Mouse (Mus musculus) embryonic facial prominence, embryonic 10.5 days (tissue): ENCODE results near the gene Plpp6. TPM values are rescaled to one million over a fixed set of nuclear protein-coding genes. Genes with fewer than 3 reads are reported as not detected.
A peak's percentile ranks its signal among the peaks of the same experiment; 100 is the strongest.

Experiments
- DNase-seq: peaks from one replicate; pipeline ENCODE4 v3.0.0-alpha.2; 2017; ENCODE audit warnings: low spot score
- H3K27ac ChIP-seq: fragments of 300-500 bp; sonication (generic); replicated peaks from 2 replicates; pipeline ENCODE4 v1.5.1; 2016; ENCODE audit warnings: mild to moderate bottlenecking
- H3K27me3 ChIP-seq: fragments of 300-500 bp; sonication (generic); replicated peaks from 2 replicates; pipeline ENCODE4 v1.6.1; 2016; ENCODE audit warnings: low read depth, mild to moderate bottlenecking; ENCODE audit not compliant: poor library complexity, severe bottlenecking
- H3K36me3 ChIP-seq: fragments of 300-500 bp; sonication (generic); replicated peaks from 2 replicates; pipeline ENCODE4 v1.6.1; 2016; ENCODE audit warnings: mild to moderate bottlenecking, moderate library complexity
- H3K4me1 ChIP-seq: fragments of 300-500 bp; sonication (generic); 2 replicates; pipeline ENCODE4 v1.6.1; 2016
- H3K4me3 ChIP-seq: fragments of 300-500 bp; sonication (generic); 2 replicates; pipeline ENCODE4 v1.5.1; 2016; ENCODE audit warnings: mild to moderate bottlenecking, moderate library complexity
- H3K9me3 ChIP-seq: fragments of 300-500 bp; sonication (generic); 2 replicates; pipeline ENCODE4 v1.6.1; 2016; ENCODE audit warnings: mild to moderate bottlenecking
- WGBS: fragments of 180-500 bp; shearing (Covaris S2); methylation state at CpG from one replicate; pipeline ENCODE4 v1.1.7; 2016; 5-methylcytosine and 5-hydroxymethylcytosine counted together
- polyA plus RNA-seq: library from polyadenylated mRNA; unstranded; fragments of >200 nt; fragmentation: Nextera tagmentation; extraction: Ambion mirVana; gene quantifications from 2 replicates; pipeline ENCODE4 v1.2.1, GENCODE M21; 2016

Gene Plpp6
- polyA plus RNA-seq, 1 experiment from 2014 or later: 4.3 TPM

DNA sequence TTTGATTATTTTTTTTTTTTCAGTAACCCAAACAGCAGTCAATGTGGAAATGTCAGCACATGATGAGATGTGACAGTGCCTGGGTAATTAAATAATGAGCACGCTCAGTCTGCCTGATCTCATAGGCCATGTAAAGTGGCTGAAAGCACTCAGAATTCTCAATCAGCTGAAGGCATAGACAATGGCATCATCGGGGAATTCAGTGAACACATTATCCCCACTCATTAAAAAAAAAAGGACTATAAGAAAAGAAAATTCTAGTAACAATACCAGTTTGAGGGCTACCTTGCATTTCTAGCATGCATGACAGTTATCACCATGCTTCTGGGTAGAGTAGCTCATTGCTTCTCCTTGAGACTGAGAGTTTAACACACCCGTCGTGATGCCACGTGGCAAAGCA is 12.5 kb upstream of the Plpp6 start:
- Histone ChIP-seq H3K4me3 (no peak overlapping the region), H3K27me3 (no peaks in the 10 kb centered on the region), H3K27ac (no peak overlapping the region), H3K4me1 (no peaks in the 10 kb centered on the region), H3K36me3 (no peaks in the 10 kb centered on the region), H3K9me3 (no peaks in the 10 kb centered on the region)
- DNase-seq: no peak
- WGBS: 82% methylated on average over 5 of the region's 5 CpGs

DNA sequence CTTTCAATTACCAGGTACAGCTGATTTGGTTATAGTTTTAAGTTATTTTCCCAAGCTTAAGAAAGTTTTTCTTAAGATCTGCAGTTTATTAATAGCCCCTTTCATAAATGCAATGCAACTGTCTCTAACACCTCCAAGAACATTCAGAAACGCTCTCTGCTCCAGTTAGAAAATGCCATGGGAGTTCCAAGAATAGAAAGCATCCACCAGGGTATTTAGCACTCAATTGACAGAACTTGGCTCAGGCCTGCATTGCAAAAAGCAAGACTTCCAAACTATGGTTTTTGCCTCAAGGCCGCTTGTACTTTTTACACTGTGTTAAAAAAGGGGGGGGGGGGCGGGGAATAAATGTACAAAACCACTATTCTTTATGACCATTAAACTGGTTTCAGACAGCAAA is 640 bp upstream of the Plpp6 start:
- 48% methylated on average over 3 of the region's 3 CpGs for WGBS
- peak overlapping the region; percentile 92 for H3K4me3 ChIP-seq

GRCm38 (mm10) chr19:28963513-28963841 is 276 bp upstream of the Plpp6 start:
- Histone ChIP-seq H3K4me1 (peaks cover 18% of the 10 kb centered on the region), H3K36me3 (no peaks in the 10 kb centered on the region), H3K9me3 (no peaks in the 10 kb centered on the region), H3K27me3 (peaks cover 45% of the 10 kb centered on the region), H3K27ac (peak overlapping the region; percentile 88; the same call in 1 of the 2 replicates), H3K4me3 (peak overlapping the region; percentile 92)
- DNase-seq: no peak
- 3% methylated on average over 4 of the region's 4 CpGs for WGBS

More for the DNA sequence above, 640 bp upstream of the Plpp6 start:
- no peak overlapping the region for H3K27ac ChIP-seq
- H3K36me3 ChIP-seq: no peaks in the 10 kb centered on the region
- no peak for DNase-seq
- peaks cover 45% of the 10 kb centered on the region for H3K27me3 ChIP-seq
- no peaks in the 10 kb centered on the region for H3K9me3 ChIP-seq
- peaks cover 18% of the 10 kb centered on the region for H3K4me1 ChIP-seq

- WGBS: 5% methylated on average over 16 of the region's 16 CpGs
- Histone ChIP-seq H3K4me1 (peaks cover 18% of the 10 kb centered on the region), H3K27ac (peak overlapping the region; percentile 88; the same call in 1 of the 2 replicates), H3K4me3 (peak overlapping the region; percentile 92), H3K36me3 (no peaks in the 10 kb centered on the region), H3K27me3 (peaks cover 45% of the 10 kb centered on the region), H3K9me3 (no peaks in the 10 kb centered on the region)
- DNase-seq: no peak
Measured at GRCm38 (mm10) chr19:28964552-28964903, 775 bp downstream of the Plpp6 start.

DNA sequence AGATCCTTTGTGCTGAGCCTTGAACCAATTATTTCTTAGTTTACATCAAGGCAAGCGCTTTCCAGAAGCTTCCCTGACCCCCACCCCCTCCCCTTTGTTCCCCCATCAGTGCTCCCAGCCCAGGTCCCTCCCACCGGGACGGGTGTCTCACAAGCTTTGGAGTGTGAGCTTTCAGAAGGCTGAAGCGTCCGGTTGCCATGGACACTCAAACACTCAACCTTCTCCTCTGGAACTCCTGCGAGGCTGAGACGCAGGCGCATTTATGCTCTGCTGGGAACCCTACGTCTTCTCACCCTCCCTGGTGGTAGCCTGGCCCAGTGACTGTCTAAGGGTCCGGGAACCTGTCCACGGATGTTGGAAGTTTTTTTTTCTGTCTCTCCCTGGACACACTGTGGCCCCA is 3.9 kb downstream of the Plpp6 start, which contains the start of gene 4430402I18Rik:
Gene 4430402I18Rik, minus strand, starts transcription at position 149 of the 400 bp plus-strand sequence.
- H3K4me3 ChIP-seq: peak within 1 kb of the TSS; percentile 26; the same call in 1 of the 2 replicates
- no peaks in the 10 kb centered on the region for H3K36me3 ChIP-seq
- H3K4me1 ChIP-seq: peaks cover 18% of the 10 kb centered on the region
- no peak within 1 kb of the TSS for H3K27ac ChIP-seq
- DNase-seq: peak; percentile 65
- 7% methylated on average over 11 of the region's 11 CpGs for WGBS
- peaks cover 36% of the 10 kb centered on the region for H3K27me3 ChIP-seq
- no peaks in the 10 kb centered on the region for H3K9me3 ChIP-seq

DNA sequence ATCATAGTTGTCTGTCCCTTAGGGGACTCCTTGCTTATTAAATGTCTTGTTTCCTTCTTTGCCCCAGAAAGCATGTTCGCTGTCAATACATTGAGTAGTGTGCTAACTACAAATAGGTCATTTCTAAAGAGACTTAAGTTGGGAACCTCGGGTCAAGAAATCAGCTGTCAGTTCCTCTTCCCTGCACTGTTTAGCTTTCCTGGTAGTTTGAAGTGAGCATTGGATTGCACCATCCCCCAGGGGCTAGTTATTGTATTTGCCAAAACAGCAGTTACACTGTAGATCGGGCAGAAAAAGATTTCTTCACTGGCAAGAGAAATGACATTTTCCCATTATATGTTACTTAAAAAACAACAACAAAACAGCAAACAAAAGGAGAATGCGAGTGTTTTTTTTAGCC is 4.4 kb downstream of the Plpp6 start:
- Histone ChIP-seq H3K27ac (no peak overlapping the region), H3K9me3 (no peaks in the 10 kb centered on the region), H3K4me3 (no peak overlapping the region), H3K27me3 (peaks cover 31% of the 10 kb centered on the region), H3K4me1 (peaks cover 18% of the 10 kb centered on the region), H3K36me3 (no peaks in the 10 kb centered on the region)
- no peak for DNase-seq
- 69% methylated on average over 4 of the region's 4 CpGs for WGBS

- H3K4me1 ChIP-seq: peaks cover 17% of the 10 kb centered on the region
- H3K36me3 ChIP-seq: no peaks in the 10 kb centered on the region
- peaks cover 40% of the 10 kb centered on the region for H3K27me3 ChIP-seq
- DNase-seq: no peak
- no peaks in the 10 kb centered on the region for H3K9me3 ChIP-seq
- H3K4me3 ChIP-seq: no peak overlapping the region
- 83% methylated on average over 5 of the region's 5 CpGs for WGBS
- H3K27ac ChIP-seq: no peak overlapping the region
Measured at GRCm38 (mm10) chr19:28969231-28969630, 5.5 kb downstream of the Plpp6 start.

DNA sequence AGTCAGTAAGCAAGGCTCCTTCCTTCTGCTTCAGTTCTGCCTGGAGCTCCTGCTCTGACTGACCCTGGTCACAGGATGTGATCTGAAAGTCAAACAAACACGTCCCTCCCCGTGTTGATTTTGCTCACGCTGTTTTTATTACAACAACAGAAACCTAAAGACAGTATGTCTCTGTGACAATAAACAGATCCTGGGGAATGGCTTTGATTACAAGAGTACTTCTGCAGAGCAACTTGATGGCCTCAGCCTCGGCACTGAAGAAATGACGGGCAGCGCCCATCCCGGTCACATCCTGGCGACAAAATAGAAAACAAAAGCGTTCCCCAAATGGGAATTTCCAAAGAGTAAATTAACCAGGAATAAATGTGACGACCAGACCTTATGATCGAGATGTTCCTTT is 6.5 kb downstream of the Plpp6 start:
- Histone ChIP-seq H3K27me3 (peaks cover 41% of the 10 kb centered on the region), H3K9me3 (no peaks in the 10 kb centered on the region), H3K36me3 (no peaks in the 10 kb centered on the region), H3K4me1 (peaks cover 14% of the 10 kb centered on the region), H3K27ac (no peak overlapping the region), H3K4me3 (no peak overlapping the region)
- 57% methylated on average over 11 of the region's 11 CpGs for WGBS
- no peak for DNase-seq

DNA sequence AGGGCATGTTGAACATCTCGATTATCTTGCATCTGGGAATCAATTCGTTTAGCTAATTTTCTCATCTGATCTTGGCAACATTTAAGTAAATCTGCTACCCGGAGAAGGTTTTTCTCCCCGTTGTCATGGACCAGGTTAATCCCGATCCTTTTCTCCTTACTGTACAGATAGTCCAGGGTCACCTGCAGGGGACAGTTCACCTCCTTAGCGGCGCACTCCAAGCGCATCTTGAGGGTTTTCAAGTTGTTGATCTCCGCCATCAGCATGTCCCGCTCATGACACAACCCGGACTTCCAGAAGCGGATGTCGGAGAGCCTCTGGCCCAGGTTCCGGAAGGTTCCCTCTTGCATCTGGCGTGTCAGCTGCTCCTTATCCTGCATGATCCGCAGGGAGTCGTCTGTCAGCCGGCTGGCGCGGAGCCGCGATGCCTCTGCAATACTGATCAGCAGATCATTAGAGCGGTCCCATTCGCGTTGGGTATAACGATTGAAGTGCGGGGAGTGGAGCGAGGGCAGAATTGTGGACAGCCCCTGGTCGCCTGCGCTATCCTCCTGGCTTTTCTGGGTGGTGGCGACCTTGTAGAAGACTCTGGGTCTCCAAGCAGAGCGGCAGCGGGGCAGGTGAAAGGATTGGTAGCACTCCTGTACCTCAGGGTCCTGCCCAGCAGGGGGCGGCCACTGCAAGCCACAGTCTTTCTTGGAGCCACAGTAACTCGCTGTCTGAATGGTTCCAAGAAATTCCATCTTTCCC is 11.3 kb downstream of the Plpp6 start:
- Histone ChIP-seq H3K9me3 (no peaks in the 10 kb centered on the region), H3K4me1 (peaks cover 7% of the 10 kb centered on the region), H3K27ac (no peak overlapping the region), H3K4me3 (peak overlapping the region; percentile 57), H3K36me3 (no peaks in the 10 kb centered on the region), H3K27me3 (peaks cover 24% of the 10 kb centered on the region)
- 19% methylated on average over 35 of the region's 35 CpGs for WGBS
- peak; percentile 87 for DNase-seq

- H3K9me3 ChIP-seq: no peaks in the 10 kb centered on the region
- no peak overlapping the region for H3K4me3 ChIP-seq
- H3K27me3 ChIP-seq: no peaks in the 10 kb centered on the region
- H3K36me3 ChIP-seq: no peaks in the 10 kb centered on the region
- H3K27ac ChIP-seq: no peak overlapping the region
- 80% methylated on average over 7 of the region's 7 CpGs for WGBS
- no peak for DNase-seq
- H3K4me1 ChIP-seq: no peaks in the 10 kb centered on the region
Measured at GRCm38 (mm10) chr19:28982617-28983016, 18.9 kb downstream of the Plpp6 start.

DNA sequence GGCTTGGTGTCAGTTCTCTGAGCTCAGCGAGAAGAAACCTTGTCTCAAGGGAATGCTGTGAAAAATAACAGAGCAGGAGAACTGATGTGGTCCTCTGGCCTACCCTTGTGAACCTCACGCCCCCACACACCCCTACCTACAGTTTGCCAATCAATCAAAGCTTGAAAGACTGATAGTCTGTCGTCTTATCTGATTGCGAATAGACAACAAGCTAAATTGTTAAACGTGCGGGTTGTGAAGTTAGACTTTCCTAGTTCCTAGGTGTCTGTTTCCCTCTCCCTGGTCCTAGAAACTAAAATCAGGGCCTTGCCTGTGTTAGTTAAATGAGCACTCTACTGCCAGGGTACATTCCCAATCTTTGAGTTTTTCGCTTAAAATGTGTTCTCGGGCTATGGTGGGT is 25.8 kb downstream of the Plpp6 start:
- H3K4me1 ChIP-seq: peaks cover 15% of the 10 kb centered on the region
- H3K27ac ChIP-seq: peak overlapping the region; percentile 95
- peak overlapping the region; percentile 97 for H3K4me3 ChIP-seq
- 73% methylated on average over 8 of the region's 8 CpGs for WGBS
- no peaks in the 10 kb centered on the region for H3K27me3 ChIP-seq
- no peaks in the 10 kb centered on the region for H3K9me3 ChIP-seq
- peaks cover 24% of the 10 kb centered on the region for H3K36me3 ChIP-seq
- no peak for DNase-seq

- under 1% methylated on average over 37 of the region's 37 CpGs for WGBS
- Histone ChIP-seq H3K27ac (peak within 1 kb of the TSS; percentile 95), H3K4me3 (peak within 1 kb of the TSS; percentile 97), H3K9me3 (no peaks in the 10 kb centered on the region), H3K27me3 (no peaks in the 10 kb centered on the region), H3K4me1 (peaks cover 15% of the 10 kb centered on the region), H3K36me3 (peaks cover 31% of the 10 kb centered on the region)
- DNase-seq: peak; percentile 98
Measured at GRCm38 (mm10) chr19:28990194-28990589, 26.4 kb downstream of the Plpp6 start, which contains the start of gene Cdc37l1. Gene Cdc37l1, plus strand, starts transcription at chr19:28990352.

DNA sequence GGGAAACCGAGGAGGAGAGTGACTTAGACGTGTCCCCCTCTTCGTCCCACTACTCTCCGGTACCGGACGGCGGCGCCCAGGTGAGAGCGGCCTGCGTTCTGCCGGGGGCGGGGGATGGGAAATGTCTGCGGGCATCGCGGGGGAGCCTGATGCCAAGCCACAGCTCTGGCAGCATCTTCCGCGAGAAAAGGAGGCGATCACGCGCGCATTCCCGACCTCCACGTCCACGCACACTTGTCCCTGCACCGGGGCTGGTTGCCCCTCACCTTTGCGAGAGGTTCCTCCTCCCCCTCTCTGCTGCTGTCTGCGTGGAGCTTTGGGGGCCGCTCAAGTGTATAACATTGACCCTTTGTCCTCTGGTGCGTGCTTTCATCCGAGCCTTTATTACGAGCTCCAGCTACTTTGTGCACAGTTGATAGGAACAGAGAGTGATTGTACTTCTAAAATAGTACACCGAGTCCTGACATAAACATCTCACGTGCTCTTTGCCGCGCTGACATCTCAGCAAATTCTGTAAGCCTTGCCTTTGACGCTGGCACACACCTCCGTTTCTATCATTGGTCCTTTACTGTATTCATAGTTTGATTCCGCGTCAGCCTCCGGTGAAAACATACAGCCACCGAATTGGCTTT is 27.0 kb downstream of the Plpp6 start:
- Histone ChIP-seq H3K9me3 (no peaks in the 10 kb centered on the region), H3K36me3 (peaks cover 36% of the 10 kb centered on the region), H3K4me1 (peaks cover 15% of the 10 kb centered on the region), H3K27ac (peak overlapping the region; percentile 95), H3K4me3 (peak overlapping the region; percentile 97), H3K27me3 (no peaks in the 10 kb centered on the region)
- DNase-seq: no peak
- 1% methylated on average over 41 of the region's 41 CpGs for WGBS
